Mouse (Mus musculus): ENCODE data around the gene Rock2. TPM values are rescaled to one million over a fixed set of nuclear protein-coding genes. Genes with fewer than 3 reads are reported as not detected.

The Rock2 gene
- polyA plus RNA-seq, 1 experiment from 2014 or later: 23.2 TPM

DNA sequence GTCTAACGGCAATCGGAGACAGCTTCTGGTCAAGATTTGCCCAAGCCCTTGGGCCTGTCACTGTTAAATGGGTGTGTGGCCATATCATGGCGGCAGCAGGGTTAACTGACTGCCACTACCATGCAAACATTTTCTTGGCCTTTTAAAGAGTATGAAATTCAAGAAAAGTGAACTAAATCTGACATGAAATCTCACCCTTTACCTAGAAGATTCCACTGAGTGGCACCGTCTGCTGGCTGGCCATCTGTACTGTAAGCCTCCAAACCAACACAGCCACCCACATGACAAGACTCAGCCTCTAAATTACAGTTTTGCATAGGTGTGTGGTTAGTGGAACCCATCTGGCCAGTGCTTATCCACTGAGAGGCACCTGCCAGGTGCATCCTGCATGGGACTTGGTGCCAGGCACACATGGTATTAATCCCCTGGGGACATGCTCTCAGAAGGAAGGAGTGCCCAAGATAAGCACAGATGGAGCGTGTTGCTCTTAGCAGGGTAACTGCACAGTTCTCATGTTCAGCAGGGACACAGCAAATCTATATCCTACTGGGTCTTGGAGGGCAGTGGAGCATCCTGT, 102.3 kb downstream of the Rock2 start:
- Histone ChIP-seq H3K4me2 (no peak overlapping the region), H3K4me3 (ENCODE audit: low read depth, low read length) (no peak overlapping the region), H3K9me3 (ENCODE audit: low read depth, low read length) (no peaks in the 10 kb centered on the region), H3K4me1 (ENCODE audit: insufficient read depth) (0 out of 2 replicates have a peak, but pooled peaks cover 6% of the 10 kb centered on the region), H3K27me3 (ENCODE audit: insufficient read depth, low read length) (peaks cover 10% of the 10 kb centered on the region), H3K9ac (no peak overlapping the region), H3K27ac (ENCODE audit: low read depth) (no peak overlapping the region), H3K36me3 (ENCODE audit: insufficient read depth) (peaks cover 12% of the 10 kb centered on the region; the same call in 1 of the 2 replicates)
- TF ChIP-seq CTCF (IDR thresholded peaks at IDR 0.05; ENCODE audit: low read depth): no peak
- no peak for DNase-seq
- WGBS: 89% methylated on average over 5 of the region's 5 CpGs
- ATAC-seq (ENCODE audit: insufficient read depth): no peak

DNA sequence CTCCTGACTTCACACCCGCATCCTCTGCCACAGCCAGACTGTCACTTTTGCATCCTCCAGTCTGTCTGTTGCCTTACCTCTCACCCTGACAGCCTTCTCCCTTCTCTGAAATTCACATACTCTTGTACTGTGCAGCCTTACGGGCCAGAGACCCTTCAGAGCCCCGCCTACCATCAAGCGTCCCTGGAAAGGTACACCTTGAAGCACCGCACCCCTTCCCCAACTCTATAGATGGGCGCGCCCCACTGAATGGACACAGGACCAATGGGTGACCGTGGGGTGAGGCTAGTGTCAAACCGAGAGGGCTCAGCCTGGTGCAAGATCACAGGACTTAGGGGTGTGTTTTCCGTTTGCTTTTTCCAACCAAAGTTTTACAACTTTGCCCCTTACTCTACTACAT, 104.5 kb downstream of the Rock2 start:
- Histone ChIP-seq H3K4me3 (ENCODE audit: low read depth, low read length) (peak overlapping the region; percentile 61), H3K4me1 (ENCODE audit: insufficient read depth) (0 out of 2 replicates have a peak, but pooled peaks cover 6% of the 10 kb centered on the region), H3K9ac (peak overlapping the region; percentile 48; the same call in 1 of the 2 replicates), H3K27me3 (ENCODE audit: insufficient read depth, low read length) (peaks cover 12% of the 10 kb centered on the region), H3K36me3 (ENCODE audit: insufficient read depth) (peaks cover 6% of the 10 kb centered on the region; the same call in 1 of the 2 replicates), H3K4me2 (peak overlapping the region; percentile 91), H3K9me3 (ENCODE audit: low read depth, low read length) (no peaks in the 10 kb centered on the region), H3K27ac (ENCODE audit: low read depth) (no peak overlapping the region)
- ATAC-seq (ENCODE audit: insufficient read depth): peak; percentile 13; the same call in 1 of the 2 replicates
- 4% methylated on average over 10 of the region's 10 CpGs for WGBS
- no peak for TF ChIP-seq CTCF (IDR thresholded peaks at IDR 0.05; ENCODE audit: low read depth)
- DNase-seq: peak; percentile 11

GRCm38 (mm10) chr12:16999739-17000497, 105.2 kb downstream of the Rock2 start, which contains the start of gene Pqlc3:
Pqlc3 (minus strand) TSS chr12:17000408.
- Histone ChIP-seq H3K4me1 (ENCODE audit: insufficient read depth) (0 out of 2 replicates have a peak, but pooled peaks cover 6% of the 10 kb centered on the region), H3K9ac (peak within 1 kb of the TSS; percentile 48), H3K4me2 (peak within 1 kb of the TSS; percentile 91), H3K9me3 (ENCODE audit: low read depth, low read length) (no peaks in the 10 kb centered on the region), H3K27ac (ENCODE audit: low read depth) (0 out of 2 replicates have a peak within 1 kb of the TSS, but pooled peaks have one; percentile 24), H3K36me3 (ENCODE audit: insufficient read depth) (peaks cover 6% of the 10 kb centered on the region; the same call in 1 of the 2 replicates), H3K27me3 (ENCODE audit: insufficient read depth, low read length) (peaks cover 12% of the 10 kb centered on the region), H3K4me3 (ENCODE audit: low read depth, low read length) (peak within 1 kb of the TSS; percentile 61)
- no peak for TF ChIP-seq CTCF (IDR thresholded peaks at IDR 0.05; ENCODE audit: low read depth)
- DNase-seq (peak; percentile 85), ATAC-seq (ENCODE audit: insufficient read depth) (peak; percentile 94)
- 2% methylated on average over 57 of the region's 57 CpGs for WGBS

- no peak overlapping the region for H3K27ac ChIP-seq (ENCODE audit: low read depth)
- DNase-seq (no peak), ATAC-seq (ENCODE audit: insufficient read depth) (no peak)
- peaks cover 12% of the 10 kb centered on the region for H3K27me3 ChIP-seq (ENCODE audit: insufficient read depth, low read length)
- H3K4me2 ChIP-seq: peak overlapping the region; percentile 91; the same call in 1 of the 2 replicates
- WGBS: 44% methylated on average over 6 of the region's 6 CpGs
- 0 out of 2 replicates have a peak, but pooled peaks cover 6% of the 10 kb centered on the region for H3K4me1 ChIP-seq (ENCODE audit: insufficient read depth)
- no peak overlapping the region for H3K4me3 ChIP-seq (ENCODE audit: low read depth, low read length)
- no peaks in the 10 kb centered on the region for H3K9me3 ChIP-seq (ENCODE audit: low read depth, low read length)
- 0 out of 2 replicates have a peak, but pooled peaks cover under 1% of the 10 kb centered on the region for H3K36me3 ChIP-seq (ENCODE audit: insufficient read depth)
- TF ChIP-seq CTCF (IDR thresholded peaks at IDR 0.05; ENCODE audit: low read depth): no peak
- H3K9ac ChIP-seq: no peak overlapping the region
Observed at GRCm38 (mm10) chr12:17000628-17001027, 105.9 kb downstream of the Rock2 start.

- 41% methylated on average over 4 of the region's 4 CpGs for WGBS
- H3K4me1 ChIP-seq (ENCODE audit: insufficient read depth): 0 out of 2 replicates have a peak, but pooled peaks cover 6% of the 10 kb centered on the region
- no peaks in the 10 kb centered on the region for H3K36me3 ChIP-seq (ENCODE audit: insufficient read depth)
- no peak for TF ChIP-seq CTCF (IDR thresholded peaks at IDR 0.05; ENCODE audit: low read depth)
- H3K27me3 ChIP-seq (ENCODE audit: insufficient read depth, low read length): peaks cover 12% of the 10 kb centered on the region
- H3K27ac ChIP-seq (ENCODE audit: low read depth): no peak overlapping the region
- H3K4me2 ChIP-seq: no peak overlapping the region
- no peak for ATAC-seq (ENCODE audit: insufficient read depth)
- DNase-seq: no peak
- H3K9ac ChIP-seq: no peak overlapping the region
- H3K4me3 ChIP-seq (ENCODE audit: low read depth, low read length): no peak overlapping the region
- no peaks in the 10 kb centered on the region for H3K9me3 ChIP-seq (ENCODE audit: low read depth, low read length)
Observed at GRCm38 (mm10) chr12:17001211-17001610, 106.5 kb downstream of the Rock2 start.

GRCm38 (mm10) chr12:17009466-17009865, 114.8 kb downstream of the Rock2 start:
- H3K36me3 ChIP-seq (ENCODE audit: insufficient read depth): no peaks in the 10 kb centered on the region
- peak; percentile 21; the same call in 1 of the 2 replicates for TF ChIP-seq CTCF (IDR thresholded peaks at IDR 0.05; ENCODE audit: low read depth)
- H3K9me3 ChIP-seq (ENCODE audit: low read depth, low read length): no peaks in the 10 kb centered on the region
- DNase-seq: no peak
- 94% methylated on average over 6 of the region's 6 CpGs for WGBS
- no peaks in the 10 kb centered on the region for H3K27me3 ChIP-seq (ENCODE audit: insufficient read depth, low read length)
- peaks cover 4% of the 10 kb centered on the region; the same call in 1 of the 2 replicates for H3K4me1 ChIP-seq (ENCODE audit: insufficient read depth)
- H3K27ac ChIP-seq (ENCODE audit: low read depth): no peak overlapping the region
- H3K4me3 ChIP-seq (ENCODE audit: low read depth, low read length): no peak overlapping the region
- no peak for ATAC-seq (ENCODE audit: insufficient read depth)
- H3K4me2 ChIP-seq: no peak overlapping the region
- H3K9ac ChIP-seq: no peak overlapping the region

Measured in lung, embryonic 14.5 days (tissue).